Mouse (Mus musculus) frontal cortex, postnatal 10 days (tissue): ENCODE data around the gene Plcb1.

Experiments
- DNase-seq, 2 experiments: peaks; one replicate each; pipeline ENCODE4 v3.0.0; 2022; ENCODE audit warnings: low spot score in 2 of 2, mixed read lengths in 1 of 2

The Plcb1 gene

GRCm38 (mm10) chr2:134838185-134838584, 52.3 kb downstream of the Plcb1 start:
- DNase-seq: no peak

- no peak for DNase-seq
Observed at GRCm38 (mm10) chr2:134838888-134839287, 53.0 kb downstream of the Plcb1 start.

- no peak for DNase-seq
Observed at GRCm38 (mm10) chr2:134842883-134843282, 57.0 kb downstream of the Plcb1 start.

- DNase-seq: no peak
Observed at GRCm38 (mm10) chr2:134844391-134845238, 58.7 kb downstream of the Plcb1 start.

- no peak for DNase-seq
Observed at GRCm38 (mm10) chr2:134845239-134845738, 59.4 kb downstream of the Plcb1 start.

- DNase-seq: peak in 1 of 2 experiments; percentile 20
Observed at GRCm38 (mm10) chr2:134846555-134846954, 60.7 kb downstream of the Plcb1 start.

GRCm38 (mm10) chr2:134851189-134852171, 65.6 kb downstream of the Plcb1 start:
- DNase-seq: no peak

GRCm38 (mm10) chr2:134856239-134856638, 70.4 kb downstream of the Plcb1 start:
- DNase-seq: no peak

- DNase-seq: no peak
Observed at GRCm38 (mm10) chr2:134856691-134857090, 70.8 kb downstream of the Plcb1 start.

- DNase-seq: no peak
Observed at GRCm38 (mm10) chr2:134864985-134865645, 79.2 kb downstream of the Plcb1 start.

GRCm38 (mm10) chr2:134867381-134867780, 81.5 kb downstream of the Plcb1 start:
- DNase-seq: no peak

GRCm38 (mm10) chr2:134871692-134872489, 86.0 kb downstream of the Plcb1 start:
- DNase-seq: no peak

GRCm38 (mm10) chr2:134872490-134872781, 86.6 kb downstream of the Plcb1 start:
- no peak for DNase-seq

- DNase-seq: no peak
Observed at GRCm38 (mm10) chr2:134877148-134877547, 91.3 kb downstream of the Plcb1 start.

GRCm38 (mm10) chr2:134891207-134891606, 105.3 kb downstream of the Plcb1 start:
- DNase-seq: no peak

- DNase-seq: no peak
Observed at GRCm38 (mm10) chr2:134894776-134895175, 108.9 kb downstream of the Plcb1 start.

GRCm38 (mm10) chr2:134896196-134896595, 110.3 kb downstream of the Plcb1 start:
- DNase-seq: no peak

- no peak for DNase-seq
Observed at GRCm38 (mm10) chr2:134897083-134897482, 111.2 kb downstream of the Plcb1 start.

- no peak for DNase-seq
Observed at GRCm38 (mm10) chr2:134901521-134901920, 115.7 kb downstream of the Plcb1 start.

GRCm38 (mm10) chr2:134910882-134911281, 125.0 kb downstream of the Plcb1 start:
- no peak for DNase-seq

GRCm38 (mm10) chr2:134911360-134911759, 125.5 kb downstream of the Plcb1 start:
- DNase-seq: no peak
